Mouse (Mus musculus): ENCODE measurements at regions not wholly inside any gene's neighbourhood (a gene's known extent, or its start where the extent isn't known, plus 50 kb on each side); places are given as distances from the start of the nearest gene placed in this dataset.

GRCm38 (mm10) chr4:31381069-31381969 lies 582.6 kb upstream of the Map3k7 start:
- TF ChIP-seq CTCF (IDR thresholded peaks at IDR 0.05; ENCODE audit: low read depth) = no peak
- no peak for TF ChIP-seq EP300 (IDR thresholded peaks at IDR 0.05; ENCODE audit: low read depth)
